Mouse (Mus musculus): Measurements from ENCODE around the gene Smoc1. TPM values are rescaled to one million over a fixed set of nuclear protein-coding genes. Genes with fewer than 3 reads are reported as not detected.

The Smoc1 gene
- polyA plus RNA-seq, 1 experiment from 2014 or later: 1.6 TPM

GRCm38 (mm10) chr12:80995326-80995725, 31.3 kb upstream of the Smoc1 start:
- H3K4me1 ChIP-seq (replicated peaks; ENCODE audit: control insufficient read depth, insufficient read depth, low read length): no peaks in the 10 kb centered on the region; the same call in 1 of the 2 replicates
- H3K9me3 ChIP-seq (ENCODE audit: control insufficient read depth, low read length): no peaks in the 10 kb centered on the region
- no peak overlapping the region for H3K4me2 ChIP-seq (ENCODE audit: low read depth, low read length)
- H3K27me3 ChIP-seq (ENCODE audit: control insufficient read depth, insufficient read depth, low read depth, low read length): peaks cover 14% of the 10 kb centered on the region
- no peak overlapping the region for H3K27ac ChIP-seq (ENCODE audit: low read length)
- H3K4me3 ChIP-seq (ENCODE audit: low read length): no peak overlapping the region
- WGBS: 84% methylated on average over 4 of the region's 4 CpGs
- ATAC-seq (ENCODE audit: low read depth): no peak
- no peak overlapping the region for H3K9ac ChIP-seq (ENCODE audit: low read length)
- H3K36me3 ChIP-seq (ENCODE audit: control insufficient read depth, insufficient read depth, low read length): no peaks in the 10 kb centered on the region

GRCm38 (mm10) chr12:80997652-80998051, 29.0 kb upstream of the Smoc1 start:
- H3K36me3 ChIP-seq (ENCODE audit: control insufficient read depth, insufficient read depth, low read length): no peaks in the 10 kb centered on the region
- no peak overlapping the region for H3K9ac ChIP-seq (ENCODE audit: low read length)
- no peak for ATAC-seq (ENCODE audit: low read depth)
- H3K4me3 ChIP-seq (ENCODE audit: low read length): no peak overlapping the region
- H3K4me2 ChIP-seq (ENCODE audit: low read depth, low read length): no peak overlapping the region
- WGBS: 81% methylated on average over 4 of the region's 4 CpGs
- H3K27me3 ChIP-seq (ENCODE audit: control insufficient read depth, insufficient read depth, low read depth, low read length): peaks cover 14% of the 10 kb centered on the region
- no peak overlapping the region for H3K27ac ChIP-seq (ENCODE audit: low read length)
- no peaks in the 10 kb centered on the region; the same call in 1 of the 2 replicates for H3K4me1 ChIP-seq (replicated peaks; ENCODE audit: control insufficient read depth, insufficient read depth, low read length)
- no peaks in the 10 kb centered on the region for H3K9me3 ChIP-seq (ENCODE audit: control insufficient read depth, low read length)

GRCm38 (mm10) chr12:80998528-80999221, 27.9 kb upstream of the Smoc1 start:
- no peak overlapping the region for H3K9ac ChIP-seq (ENCODE audit: low read length)
- H3K27ac ChIP-seq (ENCODE audit: low read length): no peak overlapping the region
- no peak for ATAC-seq (ENCODE audit: low read depth)
- no peaks in the 10 kb centered on the region for H3K9me3 ChIP-seq (ENCODE audit: control insufficient read depth, low read length)
- peak overlapping the region; percentile 39 for H3K4me2 ChIP-seq (ENCODE audit: low read depth, low read length)
- H3K27me3 ChIP-seq (ENCODE audit: control insufficient read depth, insufficient read depth, low read depth, low read length): peaks cover 14% of the 10 kb centered on the region
- H3K4me3 ChIP-seq (ENCODE audit: low read length): 0 out of 2 replicates have a peak overlapping the region, but pooled peaks have one; percentile 1
- no peaks in the 10 kb centered on the region; the same call in 1 of the 2 replicates for H3K4me1 ChIP-seq (replicated peaks; ENCODE audit: control insufficient read depth, insufficient read depth, low read length)
- 6% methylated on average over 33 of the region's 33 CpGs for WGBS
- H3K36me3 ChIP-seq (ENCODE audit: control insufficient read depth, insufficient read depth, low read length): no peaks in the 10 kb centered on the region

DNA sequence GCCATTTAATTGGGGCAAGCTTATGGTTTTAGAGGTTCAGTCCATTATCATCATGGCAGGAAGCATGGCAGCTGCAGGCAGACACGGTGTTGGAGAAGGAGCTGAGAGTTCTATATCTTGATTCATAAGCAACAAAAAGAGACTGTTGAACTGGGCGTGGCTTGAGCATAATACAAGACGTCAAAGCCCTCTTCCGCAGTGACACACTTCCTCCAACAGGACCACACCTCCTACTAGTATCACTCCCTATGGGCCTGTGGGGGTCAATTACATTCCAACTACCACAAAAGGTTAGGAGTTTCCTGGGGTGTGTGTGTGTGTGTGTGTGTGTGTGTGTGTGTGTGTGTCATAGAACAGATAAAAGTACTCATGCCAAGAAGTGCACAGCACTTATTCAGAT, 25.7 kb upstream of the Smoc1 start:
- ATAC-seq (ENCODE audit: low read depth): no peak
- H3K4me1 ChIP-seq (replicated peaks; ENCODE audit: control insufficient read depth, insufficient read depth, low read length): no peaks in the 10 kb centered on the region; the same call in 1 of the 2 replicates
- no peak overlapping the region for H3K4me2 ChIP-seq (ENCODE audit: low read depth, low read length)
- no peak overlapping the region for H3K9ac ChIP-seq (ENCODE audit: low read length)
- peaks cover 14% of the 10 kb centered on the region for H3K27me3 ChIP-seq (ENCODE audit: control insufficient read depth, insufficient read depth, low read depth, low read length)
- WGBS: 61% methylated on average over 4 of the region's 4 CpGs
- no peak overlapping the region for H3K4me3 ChIP-seq (ENCODE audit: low read length)
- no peak overlapping the region for H3K27ac ChIP-seq (ENCODE audit: low read length)
- H3K9me3 ChIP-seq (ENCODE audit: control insufficient read depth, low read length): no peaks in the 10 kb centered on the region
- no peaks in the 10 kb centered on the region for H3K36me3 ChIP-seq (ENCODE audit: control insufficient read depth, insufficient read depth, low read length)

DNA sequence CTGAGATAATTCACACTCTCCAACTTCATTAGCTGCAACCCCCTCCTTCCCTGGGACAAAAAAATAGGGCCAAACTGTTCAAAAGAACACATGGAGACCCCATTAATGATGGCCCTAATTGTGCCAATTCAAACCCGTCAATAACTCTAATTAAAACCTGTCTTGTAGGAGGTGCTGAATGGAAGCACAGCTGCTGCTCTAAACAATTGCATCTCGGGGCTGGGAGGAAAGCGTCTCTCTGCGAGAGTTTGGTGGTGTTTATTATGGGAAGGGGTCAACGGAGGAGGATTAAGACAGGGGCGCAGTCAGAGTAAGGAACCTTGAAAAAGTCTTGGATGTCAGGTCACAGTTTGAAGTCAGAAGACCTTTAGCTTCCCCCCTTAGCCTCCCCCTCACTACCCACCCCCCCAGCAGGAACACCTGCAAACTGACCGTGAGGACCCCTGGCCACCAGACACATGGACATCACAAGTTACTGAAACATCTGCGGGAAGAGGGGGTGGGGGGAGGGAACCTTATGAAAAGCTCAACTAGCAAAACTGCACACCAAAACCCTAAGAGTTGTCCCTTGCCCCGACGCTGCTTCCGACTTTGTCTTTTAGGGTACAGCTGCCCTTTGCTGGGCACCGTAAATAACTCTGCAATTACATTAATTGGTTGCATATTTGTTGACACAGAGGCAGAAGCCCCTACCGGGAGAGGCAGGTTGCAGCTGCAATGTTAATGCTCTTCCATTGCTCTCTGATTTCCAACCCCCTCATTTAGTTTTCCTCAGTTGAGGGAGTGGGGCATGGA, 23.6 kb upstream of the Smoc1 start:
- no peak overlapping the region for H3K4me3 ChIP-seq (ENCODE audit: low read length)
- ATAC-seq (ENCODE audit: low read depth): no peak
- no peaks in the 10 kb centered on the region for H3K9me3 ChIP-seq (ENCODE audit: control insufficient read depth, low read length)
- H3K36me3 ChIP-seq (ENCODE audit: control insufficient read depth, insufficient read depth, low read length): no peaks in the 10 kb centered on the region
- no peaks in the 10 kb centered on the region; the same call in 1 of the 2 replicates for H3K4me1 ChIP-seq (replicated peaks; ENCODE audit: control insufficient read depth, insufficient read depth, low read length)
- peaks cover 9% of the 10 kb centered on the region for H3K27me3 ChIP-seq (ENCODE audit: control insufficient read depth, insufficient read depth, low read depth, low read length)
- H3K9ac ChIP-seq (ENCODE audit: low read length): no peak overlapping the region
- WGBS: 38% methylated on average over 13 of the region's 13 CpGs
- H3K27ac ChIP-seq (ENCODE audit: low read length): no peak overlapping the region
- H3K4me2 ChIP-seq (ENCODE audit: low read depth, low read length): no peak overlapping the region

DNA sequence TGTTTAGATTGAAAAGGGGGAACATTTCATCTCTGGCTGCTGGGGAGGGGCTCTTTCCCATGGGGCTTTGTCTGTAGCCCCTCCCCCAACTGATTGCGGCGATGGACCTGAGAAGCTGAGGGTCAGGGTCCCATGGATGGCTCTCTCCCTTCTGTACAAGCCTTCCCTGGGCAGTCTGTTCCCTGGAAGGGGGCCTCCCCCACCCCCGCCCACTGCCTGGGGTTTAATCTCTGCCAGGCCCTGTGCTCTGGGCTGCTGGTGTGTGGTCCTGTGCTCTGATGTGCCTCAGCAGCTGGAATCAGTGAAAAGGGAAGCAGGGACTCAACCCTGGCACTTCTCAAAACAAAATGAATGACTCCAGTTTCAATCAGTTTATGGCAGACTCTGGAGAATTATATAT, 16.8 kb upstream of the Smoc1 start:
- Histone ChIP-seq H3K27ac (ENCODE audit: low read length) (no peak overlapping the region), H3K9ac (ENCODE audit: low read length) (no peak overlapping the region), H3K4me3 (ENCODE audit: low read length) (no peak overlapping the region), H3K36me3 (ENCODE audit: control insufficient read depth, insufficient read depth, low read length) (no peaks in the 10 kb centered on the region), H3K9me3 (ENCODE audit: control insufficient read depth, low read length) (no peaks in the 10 kb centered on the region), H3K27me3 (ENCODE audit: control insufficient read depth, insufficient read depth, low read depth, low read length) (no peaks in the 10 kb centered on the region), H3K4me1 (replicated peaks; ENCODE audit: control insufficient read depth, insufficient read depth, low read length) (no peaks in the 10 kb centered on the region), H3K4me2 (ENCODE audit: low read depth, low read length) (no peak overlapping the region)
- WGBS: 26% methylated on average over 3 of the region's 3 CpGs
- ATAC-seq (ENCODE audit: low read depth): no peak

- H3K36me3 ChIP-seq (ENCODE audit: control insufficient read depth, insufficient read depth, low read length): no peaks in the 10 kb centered on the region
- H3K27me3 ChIP-seq (ENCODE audit: control insufficient read depth, insufficient read depth, low read depth, low read length): no peaks in the 10 kb centered on the region
- no peaks in the 10 kb centered on the region for H3K4me1 ChIP-seq (replicated peaks; ENCODE audit: control insufficient read depth, insufficient read depth, low read length)
- ATAC-seq (ENCODE audit: low read depth): no peak
- H3K4me2 ChIP-seq (ENCODE audit: low read depth, low read length): no peak overlapping the region
- 78% methylated on average over 2 of the region's 2 CpGs for WGBS
- no peak overlapping the region for H3K4me3 ChIP-seq (ENCODE audit: low read length)
- no peak overlapping the region for H3K9ac ChIP-seq (ENCODE audit: low read length)
- no peak overlapping the region for H3K27ac ChIP-seq (ENCODE audit: low read length)
- H3K9me3 ChIP-seq (ENCODE audit: control insufficient read depth, low read length): no peaks in the 10 kb centered on the region
These were observed 14.6 kb upstream of the Smoc1 start for GRCm38 (mm10) chr12:81011994-81012393.

DNA sequence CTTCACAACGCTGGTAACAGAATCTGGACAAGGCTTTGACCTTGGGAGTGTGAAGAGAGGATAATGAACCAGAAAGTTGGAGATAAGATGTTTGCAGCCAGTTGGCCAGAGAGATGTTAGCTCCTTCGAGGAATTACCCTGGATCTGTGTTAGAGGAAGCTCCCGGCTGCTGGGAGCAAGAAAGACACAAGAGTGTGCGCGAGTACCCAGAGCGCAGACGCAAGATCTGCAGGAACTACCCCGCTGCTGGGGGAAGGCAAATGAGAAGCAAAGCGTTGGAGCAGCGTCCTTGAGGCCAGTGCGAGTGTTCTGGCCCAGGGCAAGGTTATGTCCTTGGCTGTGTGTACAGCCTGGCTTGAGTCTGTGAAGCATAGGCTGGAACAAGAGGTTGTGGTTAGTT, 13.1 kb upstream of the Smoc1 start:
- Histone ChIP-seq H3K4me1 (replicated peaks; ENCODE audit: control insufficient read depth, insufficient read depth, low read length) (no peaks in the 10 kb centered on the region), H3K4me3 (ENCODE audit: low read length) (no peak overlapping the region), H3K9ac (ENCODE audit: low read length) (no peak overlapping the region), H3K4me2 (ENCODE audit: low read depth, low read length) (no peak overlapping the region), H3K27me3 (ENCODE audit: control insufficient read depth, insufficient read depth, low read depth, low read length) (no peaks in the 10 kb centered on the region), H3K9me3 (ENCODE audit: control insufficient read depth, low read length) (no peaks in the 10 kb centered on the region), H3K36me3 (ENCODE audit: control insufficient read depth, insufficient read depth, low read length) (no peaks in the 10 kb centered on the region), H3K27ac (ENCODE audit: low read length) (no peak overlapping the region)
- ATAC-seq (ENCODE audit: low read depth): no peak
- 64% methylated on average over 11 of the region's 11 CpGs for WGBS

- Histone ChIP-seq H3K9me3 (ENCODE audit: control insufficient read depth, low read length) (no peaks in the 10 kb centered on the region), H3K4me2 (ENCODE audit: low read depth, low read length) (no peak overlapping the region), H3K4me3 (ENCODE audit: low read length) (no peak overlapping the region), H3K36me3 (ENCODE audit: control insufficient read depth, insufficient read depth, low read length) (no peaks in the 10 kb centered on the region), H3K27me3 (ENCODE audit: control insufficient read depth, insufficient read depth, low read depth, low read length) (no peaks in the 10 kb centered on the region), H3K27ac (ENCODE audit: low read length) (no peak overlapping the region), H3K4me1 (replicated peaks; ENCODE audit: control insufficient read depth, insufficient read depth, low read length) (no peaks in the 10 kb centered on the region), H3K9ac (ENCODE audit: low read length) (no peak overlapping the region)
- ATAC-seq (ENCODE audit: low read depth): no peak
- 90% methylated on average over 12 of the region's 12 CpGs for WGBS
These were observed 9.0 kb upstream of the Smoc1 start for GRCm38 (mm10) chr12:81017624-81018023.

Measured in lung, embryonic 16.5 days (tissue).